Mouse (Mus musculus): ENCODE data around the gene Nat8l. TPM values are rescaled to one million over a fixed set of nuclear protein-coding genes. Genes with fewer than 3 reads are reported as not detected.

The Nat8l gene
- polyA plus RNA-seq, 1 experiment, result 2.8 TPM

- WGBS, result 31% methylated on average over 6 of the region's 6 CpGs
- H3K4me1 ChIP-seq (ENCODE audit: control insufficient read depth, insufficient read depth, insufficient read length), result no peaks in the 10 kb centered on the region
- DNase-seq (ENCODE audit: low read depth in 1 of 2, low spot score in 2 of 2), result no peak
- no peak overlapping the region for H3K27ac ChIP-seq (ENCODE audit: insufficient read depth, low read length)
- H3K36me3 ChIP-seq (ENCODE audit: control insufficient read depth, insufficient read depth, low read length), result no peaks in the 10 kb centered on the region
- no peak overlapping the region for H3K4me3 ChIP-seq (ENCODE audit: extremely low read depth, insufficient read depth, insufficient read length)
- no peaks in the 10 kb centered on the region for H3K27me3 ChIP-seq (ENCODE audit: control insufficient read depth, insufficient read depth, low read length)
- no peak for TF ChIP-seq POLR2A (IDR thresholded peaks at IDR 0.05; ENCODE audit: low read depth, low read length)
- no peak for TF ChIP-seq CTCF (IDR thresholded peaks at IDR 0.05; ENCODE audit: extremely low read depth, insufficient read depth, insufficient read length, insufficient replicate concordance)
These were observed 35.2 kb downstream of the Nat8l start for GRCm38 (mm10) chr5:34031022-34031421.

GRCm38 (mm10) chr5:34032520-34032919 is 36.7 kb downstream of the Nat8l start:
- TF ChIP-seq POLR2A (IDR thresholded peaks at IDR 0.05; ENCODE audit: low read depth, low read length), result no peak
- Histone ChIP-seq H3K27me3 (ENCODE audit: control insufficient read depth, insufficient read depth, low read length) (no peaks in the 10 kb centered on the region), H3K27ac (ENCODE audit: insufficient read depth, low read length) (no peak overlapping the region), H3K4me3 (ENCODE audit: extremely low read depth, insufficient read depth, insufficient read length) (no peak overlapping the region), H3K36me3 (ENCODE audit: control insufficient read depth, insufficient read depth, low read length) (no peaks in the 10 kb centered on the region), H3K4me1 (ENCODE audit: control insufficient read depth, insufficient read depth, insufficient read length) (no peaks in the 10 kb centered on the region)
- WGBS, result 81% methylated on average over 3 of the region's 3 CpGs
- no peak for DNase-seq (ENCODE audit: low read depth in 1 of 2, low spot score in 2 of 2)

Other genes starting within 250 kb of the Nat8l start
- 33.8 and 39.6 TPM in 2 replicates for gene Letm1, start 213.2 kb upstream of the Nat8l start, polyA plus RNA-seq (2012; rRNA removed)
- gene Nsd2, start 175.3 kb upstream of the Nat8l start, polyA plus RNA-seq (2012; rRNA removed), result 7.5 and 7.6 TPM in 2 replicates
- gene Nelfa, start 59.6 kb upstream of the Nat8l start, polyA plus RNA-seq (2012; rRNA removed), result 29.8 and 37.2 TPM in 2 replicates
- 6.0 and 12.8 TPM in 2 replicates for gene Gm1673, start 12.6 kb upstream of the Nat8l start, polyA plus RNA-seq (2012; rRNA removed)
- 0.15 and 0.29 TPM in 2 replicates for gene Poln, start 173.5 kb downstream of the Nat8l start, polyA plus RNA-seq (2012; rRNA removed)
- 0.55 and 0.70 TPM in 2 replicates for gene Haus3, start 173.5 kb downstream of the Nat8l start, polyA plus RNA-seq (2012; rRNA removed)
- 147 and 188 TPM in 2 replicates for gene Mxd4, start 191.7 kb downstream of the Nat8l start, polyA plus RNA-seq (2012; rRNA removed)

Data from spleen, adult 2 months (tissue).